Mouse (Mus musculus): Measurements from ENCODE around the gene Elmo3.
A peak's percentile ranks its signal among the peaks of the same experiment; 100 is the strongest.

Elmo3 gene

GRCm38 (mm10) chr8:105298351-105299252, 6.8 kb upstream of the Elmo3 start:
- DNase-seq (ENCODE audit: low spot score): no peak

DNA sequence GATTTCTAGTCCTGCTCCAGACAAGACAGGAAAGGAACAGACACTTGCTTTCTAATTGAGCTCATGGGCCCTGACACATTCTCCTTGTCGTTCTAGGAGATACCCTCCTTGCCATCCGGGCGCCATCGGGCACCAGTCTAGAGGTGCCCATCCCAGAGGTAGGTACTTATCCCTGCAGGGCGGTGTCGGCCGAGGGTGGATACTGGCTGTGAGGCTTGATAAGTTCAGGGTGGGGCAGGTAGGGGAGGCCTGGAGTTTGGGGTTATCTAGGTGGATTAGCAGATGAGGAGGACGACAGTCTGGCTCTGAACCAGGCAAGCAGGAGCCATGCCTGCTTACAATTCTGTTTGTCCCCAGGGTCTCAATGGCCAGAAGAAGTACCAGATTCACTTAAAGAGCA, 5.4 kb upstream of the Elmo3 start:
- no peak for DNase-seq (ENCODE audit: low spot score)

DNA sequence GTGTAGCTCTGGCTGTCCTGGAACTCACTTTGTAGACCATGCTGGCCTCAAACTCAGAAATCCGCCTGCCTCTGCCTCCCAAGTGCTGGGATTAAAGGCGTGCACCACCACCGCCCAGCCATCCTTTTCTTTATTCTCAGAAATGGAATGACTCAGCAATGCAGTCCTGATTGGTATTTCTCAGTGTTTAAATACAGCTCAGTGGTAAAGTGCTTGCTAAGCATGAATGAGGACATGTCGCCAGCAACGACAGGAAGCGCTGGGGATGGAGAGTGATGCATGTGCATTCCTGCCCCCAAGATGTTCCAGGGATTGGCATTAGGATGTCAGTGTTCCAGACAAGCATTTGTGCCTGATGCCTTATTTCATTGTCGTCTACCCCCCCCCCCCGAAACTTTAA, 2.0 kb upstream of the Elmo3 start:
- no peak for DNase-seq (ENCODE audit: low spot score)

DNA sequence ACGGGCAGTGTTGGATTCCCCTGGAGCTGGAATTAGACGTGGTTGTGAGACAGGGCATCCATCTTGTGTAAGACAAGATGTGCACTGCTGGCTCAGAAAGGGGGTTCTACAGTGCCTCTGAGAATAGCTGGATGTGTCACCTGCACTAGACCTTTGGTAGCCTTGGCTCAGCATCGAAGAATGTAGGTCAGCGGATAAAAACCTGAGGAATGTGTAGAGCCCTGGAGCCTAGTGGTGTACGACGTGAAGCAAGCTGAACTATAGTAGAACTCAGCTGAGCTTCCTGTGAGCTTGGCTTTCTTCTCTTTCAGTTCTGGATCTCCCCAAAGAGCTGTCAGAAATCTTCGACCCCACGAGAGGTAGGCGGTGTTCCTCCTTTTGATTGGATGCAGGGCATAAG, 1.5 kb upstream of the Elmo3 start:
- no peak for DNase-seq (ENCODE audit: low spot score)

DNA sequence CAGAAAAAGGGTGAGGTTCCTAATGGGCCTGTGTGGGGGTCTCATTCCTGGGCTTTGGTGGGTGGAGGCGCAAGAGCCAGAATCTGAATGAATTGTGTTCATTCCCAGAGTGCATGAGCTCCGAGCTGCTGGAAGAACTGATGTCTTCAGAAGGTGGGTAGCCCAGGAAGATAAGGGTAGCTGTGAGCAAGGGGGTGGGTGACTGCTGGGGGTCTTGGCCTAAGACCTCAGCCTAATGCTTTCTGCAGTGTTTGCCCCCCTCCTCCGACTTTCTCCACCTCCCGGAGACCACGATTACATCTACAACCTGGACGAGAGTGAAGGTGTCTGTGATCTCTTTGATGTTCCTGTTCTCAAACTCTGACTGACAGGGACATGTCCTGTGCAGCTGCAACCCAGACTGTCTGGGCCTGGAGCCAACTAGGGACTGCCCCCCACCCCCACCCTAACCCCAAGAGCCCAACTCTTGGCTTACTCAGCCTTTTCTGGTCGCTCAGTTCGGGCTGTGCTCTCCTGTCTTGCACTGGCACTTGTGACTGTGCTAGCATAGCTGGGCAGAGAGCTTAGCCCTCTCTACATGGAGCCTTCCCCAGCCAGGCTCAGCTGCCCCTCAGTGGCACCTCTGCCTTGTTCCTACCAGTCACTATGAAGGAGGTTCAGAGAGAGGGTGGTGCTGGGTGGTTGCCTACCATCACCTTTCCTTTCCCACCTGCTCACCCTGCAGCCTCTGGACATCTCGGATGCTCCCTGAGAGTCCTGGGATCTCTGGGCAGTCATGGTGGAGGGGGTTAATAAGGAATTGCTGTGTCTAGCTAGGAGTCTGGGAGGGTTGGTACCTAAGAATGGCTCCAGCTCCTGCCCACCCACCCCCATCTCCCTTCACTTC, 833 bp upstream of the Elmo3 start:
- no peak for DNase-seq (ENCODE audit: low spot score)

- DNase-seq (ENCODE audit: low spot score): no peak
These were observed 818 bp downstream of the Elmo3 start for GRCm38 (mm10) chr8:105306146-105306691.

DNA sequence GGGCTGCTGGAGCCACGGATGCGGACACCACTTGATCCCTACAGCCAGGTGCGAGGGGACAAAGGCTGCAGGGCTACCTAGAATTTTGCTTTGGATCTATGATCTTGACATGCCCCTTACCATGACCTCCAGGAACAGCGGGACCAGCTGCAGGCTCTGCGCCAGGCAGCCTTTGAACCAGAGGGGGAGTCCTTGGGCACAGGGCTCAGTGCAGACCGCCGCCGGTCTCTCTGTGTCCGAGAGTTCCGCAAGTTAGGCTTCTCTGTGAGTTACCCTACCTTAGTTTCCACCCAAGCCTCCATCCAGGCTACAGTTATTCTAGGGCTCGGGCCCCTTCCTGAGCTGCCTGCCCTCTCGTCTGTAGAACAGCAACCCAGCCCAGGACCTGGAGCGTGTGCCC, 2.3 kb downstream of the Elmo3 start:
- DNase-seq (ENCODE audit: low spot score): no peak

GRCm38 (mm10) chr8:105308428-105308827, 3.0 kb downstream of the Elmo3 start:
- DNase-seq (ENCODE audit: low spot score): no peak

- DNase-seq (ENCODE audit: low spot score): no peak
These were observed 3.9 kb downstream of the Elmo3 start for GRCm38 (mm10) chr8:105309142-105309847.

DNA sequence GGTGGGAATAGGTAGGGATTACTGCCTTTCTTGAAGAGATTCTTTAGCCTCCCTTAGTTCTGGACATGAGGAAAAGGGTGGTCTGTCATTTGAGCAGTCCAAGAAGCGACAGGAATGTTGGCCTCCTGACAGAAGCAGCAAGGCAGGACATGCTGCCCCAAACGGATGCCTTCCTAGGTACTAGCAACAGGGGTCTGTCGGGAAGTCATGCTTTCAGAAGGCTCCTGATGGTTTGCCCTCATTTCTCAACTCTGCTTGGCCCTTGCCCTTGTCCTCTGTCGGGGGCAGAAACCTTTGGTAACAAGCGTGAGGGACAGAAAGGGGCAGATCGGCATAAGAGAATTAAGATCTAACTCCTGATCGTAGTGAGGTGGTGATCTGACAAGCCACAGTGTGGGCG, 4.7 kb downstream of the Elmo3 start:
- DNase-seq (ENCODE audit: low spot score): no peak

GRCm38 (mm10) chr8:105311718-105312117, 6.3 kb downstream of the Elmo3 start:
- no peak for DNase-seq (ENCODE audit: low spot score)

DNA sequence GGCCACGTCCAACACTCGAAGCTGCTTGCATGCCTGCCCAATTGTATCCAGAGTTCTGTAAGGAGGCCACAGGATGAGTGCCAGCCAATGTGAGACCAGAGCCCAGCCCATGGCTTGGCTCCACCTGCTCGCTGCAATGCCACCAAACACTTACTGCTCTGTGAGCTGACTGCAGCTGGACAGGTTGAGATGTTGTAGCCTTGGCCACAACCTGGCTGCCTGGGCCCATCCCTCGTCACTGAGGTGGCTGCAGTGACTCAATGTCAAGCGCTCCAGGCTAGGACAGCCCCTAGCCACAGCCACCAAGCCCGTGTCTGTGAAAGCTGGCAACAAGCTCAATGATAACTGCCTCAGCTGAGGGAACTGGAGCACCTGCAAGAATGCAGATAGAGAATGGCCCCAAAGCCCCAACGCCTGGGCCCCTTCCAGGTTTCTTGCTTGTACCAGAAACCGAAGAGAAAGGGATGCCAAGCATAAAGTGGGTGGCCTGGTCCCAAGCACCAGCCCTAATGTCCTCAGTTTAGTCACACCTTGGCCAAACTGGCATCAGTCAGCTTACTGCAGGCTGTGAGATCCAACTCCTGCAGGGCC, 7.6 kb downstream of the Elmo3 start:
- DNase-seq (ENCODE audit: low spot score): no peak

DNA sequence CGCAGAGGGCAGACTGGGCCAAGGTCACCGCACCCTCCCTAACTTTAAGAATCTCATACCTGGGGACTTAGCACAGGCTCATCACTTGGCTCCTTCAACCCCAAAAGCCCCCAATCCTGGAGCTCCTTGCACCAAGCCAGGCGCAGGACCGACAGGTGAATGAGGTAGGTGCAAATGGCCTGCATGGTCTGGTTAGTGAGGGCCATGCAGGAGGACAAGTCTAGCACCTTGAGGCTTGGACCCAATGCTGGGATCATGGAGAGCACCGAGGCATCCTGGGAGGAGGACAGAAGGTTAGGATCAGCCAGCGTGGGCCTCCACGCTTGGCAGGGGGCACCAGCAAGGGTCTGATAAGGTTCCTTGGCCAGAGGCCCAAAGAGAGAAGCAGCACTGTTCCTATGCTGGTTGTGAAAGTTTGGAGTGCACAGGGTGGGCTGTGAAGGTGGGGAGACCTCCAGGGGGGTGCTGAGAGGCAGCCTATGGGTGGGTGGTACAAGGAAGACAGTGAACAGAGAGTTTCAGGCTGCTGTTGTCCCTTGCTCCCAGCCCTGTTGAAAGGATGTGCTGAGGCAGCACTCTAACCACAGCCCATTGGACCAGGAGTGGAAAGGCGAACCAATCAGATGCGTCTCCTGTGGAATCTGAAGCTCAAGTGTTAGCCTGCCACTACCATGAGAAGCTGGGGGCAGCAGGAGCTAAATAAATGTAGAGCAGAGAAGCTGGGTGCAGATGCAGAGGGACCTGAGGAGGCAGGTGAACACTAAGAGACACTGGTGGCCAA, 8.4 kb downstream of the Elmo3 start:
- no peak for DNase-seq (ENCODE audit: low spot score)

DNA sequence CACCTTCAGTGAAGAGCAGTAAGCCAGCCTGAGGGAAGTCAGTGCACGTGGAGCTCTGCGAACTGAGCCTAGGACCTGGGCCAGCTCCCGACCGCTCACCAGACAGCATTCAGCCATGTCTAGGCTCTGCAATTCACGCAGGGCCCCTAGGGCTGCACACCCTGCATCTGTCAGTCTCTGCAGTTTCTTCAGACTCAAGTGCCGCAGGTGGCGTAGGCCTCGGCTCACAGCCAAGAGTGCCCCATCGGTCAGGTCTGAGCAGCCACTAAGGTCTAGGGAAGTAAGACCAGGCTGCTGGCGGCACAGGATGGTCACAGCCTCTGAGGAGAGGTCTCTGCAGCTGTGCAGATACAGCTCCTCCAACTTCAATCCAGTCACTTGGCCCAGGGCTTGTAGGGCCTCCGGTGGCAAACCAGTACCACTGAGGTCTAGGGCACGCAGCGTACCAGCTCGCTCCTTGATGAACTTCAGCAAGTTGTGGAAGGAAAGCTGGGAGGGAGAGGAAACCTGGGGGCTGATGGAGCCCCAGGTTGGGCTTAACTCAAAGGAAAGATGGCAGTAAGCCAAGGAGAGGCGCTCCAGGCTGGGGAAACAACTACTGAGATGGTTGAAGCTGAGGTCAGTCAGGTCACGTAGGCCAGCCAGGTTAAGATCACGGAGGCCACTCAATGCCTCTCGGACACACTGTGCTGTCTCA, 9.8 kb downstream of the Elmo3 start:
- no peak for DNase-seq (ENCODE audit: low spot score)

DNA sequence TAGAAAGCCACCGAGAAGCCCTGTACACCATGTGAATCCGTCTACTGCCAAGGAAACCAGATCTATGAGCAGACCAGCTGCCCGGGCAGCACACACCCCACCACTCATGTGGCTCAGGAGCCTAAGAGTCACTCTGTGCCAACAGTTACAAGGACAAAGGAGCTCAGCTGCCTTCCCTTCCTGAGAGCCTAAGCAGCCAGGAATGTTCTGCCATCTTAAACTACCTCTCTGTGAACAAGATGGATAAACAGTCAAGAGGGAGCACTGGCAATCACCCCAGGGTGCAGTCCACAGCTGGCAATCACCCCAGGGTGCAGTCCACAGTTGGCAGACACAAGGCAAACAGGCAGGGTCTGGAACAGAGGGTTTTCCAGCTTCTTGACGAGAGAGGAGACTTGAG, 12.5 kb downstream of the Elmo3 start:
- no peak for DNase-seq (ENCODE audit: low spot score)

GRCm38 (mm10) chr8:105318662-105319190, 13.3 kb downstream of the Elmo3 start:
- DNase-seq (ENCODE audit: low spot score): no peak

- no peak for DNase-seq (ENCODE audit: low spot score)
These were observed 17.8 kb downstream of the Elmo3 start for GRCm38 (mm10) chr8:105323183-105323582.

DNA sequence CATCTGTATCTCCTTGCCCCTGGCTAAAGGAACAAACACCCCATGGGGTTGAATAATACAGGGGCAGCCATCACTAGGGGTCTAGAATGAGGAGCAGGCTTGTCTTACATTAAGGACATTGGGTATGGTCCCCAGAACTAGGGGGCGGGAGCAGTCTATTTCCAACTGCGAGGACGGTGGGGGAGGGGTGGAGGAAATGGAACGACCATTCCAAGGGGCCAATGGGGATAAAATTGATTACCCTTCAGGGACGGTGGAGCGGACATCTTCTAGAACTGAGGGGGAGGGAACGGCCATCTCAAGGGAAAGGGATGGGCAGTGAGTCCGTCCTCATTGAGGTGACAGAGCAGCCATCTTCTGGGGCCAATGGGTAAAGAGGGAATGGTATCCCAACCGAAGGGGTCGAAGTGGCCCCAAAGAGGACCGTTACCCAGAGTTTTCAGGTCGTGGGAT, 20.3 kb downstream of the Elmo3 start:
- DNase-seq (ENCODE audit: low spot score): peak; percentile 61

DNA sequence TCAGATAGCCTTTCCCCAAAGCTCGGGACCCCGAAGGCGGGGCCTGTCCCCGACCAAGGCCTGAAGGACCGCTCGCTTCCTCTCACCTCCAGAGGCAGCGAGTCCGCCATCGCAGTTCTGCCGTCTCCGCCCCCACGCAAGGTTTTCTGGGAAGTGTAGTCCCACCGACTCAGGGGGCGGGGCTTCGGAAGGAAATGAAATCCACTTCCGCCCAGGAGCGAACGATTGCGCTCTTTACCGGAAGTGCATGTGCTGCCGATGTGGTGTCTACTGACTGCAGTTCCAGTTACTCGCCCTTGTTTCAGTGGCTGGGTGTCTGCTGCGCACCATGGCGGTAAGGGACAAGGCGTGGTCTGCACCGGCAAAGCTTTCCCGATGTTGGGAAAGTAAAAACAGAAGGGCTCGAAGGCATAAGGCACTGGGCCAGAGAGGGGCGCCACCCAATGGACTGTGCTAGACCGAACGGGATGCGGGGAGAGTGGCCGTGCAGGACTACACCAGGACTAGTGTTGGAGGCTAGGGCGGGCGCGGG, 20.8 kb downstream of the Elmo3 start, which contains the start of the genes Lrrc29 and Tmem208:
Lrrc29 (minus strand) TSS at position 138 of the 532 bp plus-strand sequence.
Tmem208 (plus strand) TSS at position 214 of the 532 bp plus-strand sequence.
- DNase-seq (ENCODE audit: low spot score): peak; percentile 98
